Mouse (Mus musculus) forelimb bud, embryonic 11.5 days (tissue): ENCODE data around the gene Igfbp7.
"Not testable (repeated sequence)": the region's sequence is repeated elsewhere in the genome, so short reads cannot be mapped to it uniquely, and the experiment has no call there.

Experiments
- DNase-seq: peaks from one replicate; pipeline ENCODE4 v3.0.0-alpha.2; 2012; ENCODE audit warnings: low read depth, low spot score

The Igfbp7 gene

GRCm38 (mm10) chr5:77407341-77408298, at the start of gene Igfbp7:
TSS of gene Igfbp7 (minus strand) at chr5:77408041.
- DNase-seq = peak; percentile 41

- no peak for DNase-seq
Observed at GRCm38 (mm10) chr5:77452103-77452502, 44.3 kb upstream of the Igfbp7 start.

- no peak for DNase-seq
Observed at GRCm38 (mm10) chr5:77449531-77449930, 41.7 kb upstream of the Igfbp7 start.

- no peak for DNase-seq
Observed at GRCm38 (mm10) chr5:77445431-77445830, 37.6 kb upstream of the Igfbp7 start.

- no peak for DNase-seq
Observed at GRCm38 (mm10) chr5:77443889-77444573, 36.2 kb upstream of the Igfbp7 start.

- no peak for DNase-seq
Observed at GRCm38 (mm10) chr5:77442856-77443623, 35.2 kb upstream of the Igfbp7 start.

- no peak for DNase-seq
Observed at GRCm38 (mm10) chr5:77436308-77436707, 28.5 kb upstream of the Igfbp7 start.

GRCm38 (mm10) chr5:77434060-77434459, 26.2 kb upstream of the Igfbp7 start:
- no peak for DNase-seq

GRCm38 (mm10) chr5:77433561-77433960, 25.7 kb upstream of the Igfbp7 start:
- no peak for DNase-seq

- no peak for DNase-seq
Observed at GRCm38 (mm10) chr5:77433119-77433518, 25.3 kb upstream of the Igfbp7 start.

- DNase-seq = no peak
Observed at GRCm38 (mm10) chr5:77432446-77432845, 24.6 kb upstream of the Igfbp7 start.

GRCm38 (mm10) chr5:77431068-77431467, 23.2 kb upstream of the Igfbp7 start:
- no peak for DNase-seq

- DNase-seq = no peak
Observed at GRCm38 (mm10) chr5:77430471-77430870, 22.6 kb upstream of the Igfbp7 start.

- no peak for DNase-seq
Observed at GRCm38 (mm10) chr5:77430049-77430448, 22.2 kb upstream of the Igfbp7 start.

- no peak for DNase-seq
Observed at GRCm38 (mm10) chr5:77428526-77428925, 20.7 kb upstream of the Igfbp7 start.

GRCm38 (mm10) chr5:77427986-77428385, 20.1 kb upstream of the Igfbp7 start:
- DNase-seq = no peak

- DNase-seq = no peak
Observed at GRCm38 (mm10) chr5:77425721-77426500, 18.1 kb upstream of the Igfbp7 start.

GRCm38 (mm10) chr5:77419537-77419936, 11.7 kb upstream of the Igfbp7 start:
- not testable (repeated sequence) for DNase-seq

- DNase-seq = no peak
Observed at GRCm38 (mm10) chr5:77416058-77416457, 8.2 kb upstream of the Igfbp7 start.

GRCm38 (mm10) chr5:77408530-77408929, 689 bp upstream of the Igfbp7 start:
- DNase-seq = no peak

- DNase-seq = no peak
Observed at GRCm38 (mm10) chr5:77406371-77406871, 1.4 kb downstream of the Igfbp7 start.
